Mouse (Mus musculus) liver (tissue): ENCODE measurements at regions not wholly inside any gene's neighbourhood (a gene's known extent, or its start where the extent isn't known, plus 50 kb on each side); places are given as distances from the start of the nearest gene placed in this dataset.
"Not testable (repeated sequence)": the region's sequence is repeated elsewhere in the genome, so short reads cannot be mapped to it uniquely, and the experiment has no call there.

Experiments used
- DNase-seq: peaks from one replicate; pipeline ENCODE4 v3.0.0-alpha.2; 2020; ENCODE audit warnings: mixed read lengths

GRCm38 (mm10) chr8:103690438-103690837 is 411.0 kb upstream of the Cdh5 start:
- no peak for DNase-seq

- no peak for DNase-seq
Measured at GRCm38 (mm10) chr8:103693531-103693930, 407.9 kb upstream of the Cdh5 start.

- no peak for DNase-seq
Measured at GRCm38 (mm10) chr8:103694331-103694891, 407.0 kb upstream of the Cdh5 start.

GRCm38 (mm10) chr8:103699016-103699520 is 402.4 kb upstream of the Cdh5 start:
- no peak for DNase-seq

GRCm38 (mm10) chr8:103702236-103702635 is 399.2 kb upstream of the Cdh5 start:
- no peak for DNase-seq

GRCm38 (mm10) chr8:103706084-103706483 is 395.3 kb upstream of the Cdh5 start:
- DNase-seq, result no peak

GRCm38 (mm10) chr8:103710871-103711270 is 390.6 kb upstream of the Cdh5 start:
- DNase-seq, result not testable (repeated sequence)

- DNase-seq, result no peak
Measured at GRCm38 (mm10) chr8:103717723-103718122, 383.7 kb upstream of the Cdh5 start.

- no peak for DNase-seq
Measured at GRCm38 (mm10) chr8:103733466-103733865, 368.0 kb upstream of the Cdh5 start.

- no peak for DNase-seq
Measured at GRCm38 (mm10) chr8:103738330-103738729, 363.1 kb upstream of the Cdh5 start.

- DNase-seq, result no peak
Measured at GRCm38 (mm10) chr8:103741395-103741794, 360.0 kb upstream of the Cdh5 start.

GRCm38 (mm10) chr8:103748734-103749133 is 352.7 kb upstream of the Cdh5 start:
- no peak for DNase-seq

GRCm38 (mm10) chr8:103750278-103751097 is 350.9 kb upstream of the Cdh5 start:
- no peak for DNase-seq

- DNase-seq, result no peak
Measured at GRCm38 (mm10) chr8:103751161-103751560, 350.3 kb upstream of the Cdh5 start.

GRCm38 (mm10) chr8:103763821-103764220 is 337.6 kb upstream of the Cdh5 start:
- no peak for DNase-seq

GRCm38 (mm10) chr8:103779658-103780057 is 321.8 kb upstream of the Cdh5 start:
- no peak for DNase-seq

- DNase-seq, result no peak
Measured at GRCm38 (mm10) chr8:103788308-103788707, 313.1 kb upstream of the Cdh5 start.

- no peak for DNase-seq
Measured at GRCm38 (mm10) chr8:103793331-103793730, 308.1 kb upstream of the Cdh5 start.

GRCm38 (mm10) chr8:103798630-103799029 is 302.8 kb upstream of the Cdh5 start:
- DNase-seq, result not testable (repeated sequence)

- DNase-seq, result no peak
Measured at GRCm38 (mm10) chr8:103808171-103808570, 293.3 kb upstream of the Cdh5 start.

GRCm38 (mm10) chr8:103808580-103808979 is 292.8 kb upstream of the Cdh5 start:
- DNase-seq, result no peak

- no peak for DNase-seq
Measured at GRCm38 (mm10) chr8:103809140-103809539, 292.3 kb upstream of the Cdh5 start.

GRCm38 (mm10) chr8:103813954-103814591 is 287.4 kb upstream of the Cdh5 start:
- no peak for DNase-seq
